Mouse (Mus musculus) E14TG2a.4 (cell line): ENCODE data around the gene Etnk1.

Source experiments
- CTCF ChIP-seq: conservative IDR thresholded peaks from 2 replicates; pipeline ENCODE4 v1.5.1; 2014; ENCODE audit warnings: low read length
- NANOG ChIP-seq: IDR thresholded peaks from 2 replicates; pipeline ENCODE4 v1.6.1; 2014; ENCODE audit warnings: borderline replicate concordance, low read length, mixed read lengths
- POU5F1 ChIP-seq: IDR thresholded peaks from 2 replicates; pipeline ENCODE4 v1.6.1; 2014; ENCODE audit warnings: low read length, borderline replicate concordance

DNA sequence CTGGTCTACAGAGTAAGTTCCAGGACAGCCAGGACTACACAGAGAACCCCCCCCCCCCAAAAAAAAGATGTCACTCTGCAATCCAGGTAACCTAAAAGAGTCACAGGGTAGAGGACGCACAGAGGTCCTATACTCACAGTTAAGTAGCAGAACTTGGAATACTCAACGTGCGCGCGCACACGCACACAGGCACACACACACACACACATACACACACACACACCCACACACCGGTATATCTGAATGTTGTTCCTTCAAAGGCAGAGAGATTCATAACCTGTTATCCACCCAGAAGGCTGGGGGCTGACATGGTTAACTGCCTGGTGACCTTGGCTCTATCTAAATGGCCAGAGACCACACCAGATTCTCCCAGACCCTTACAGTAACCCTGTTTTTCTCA lies 30.3 kb upstream of the Etnk1 start:
- no peak for TF ChIP-seq CTCF
- TF ChIP-seq POU5F1, result no peak
- no peak for TF ChIP-seq NANOG
